Mouse (Mus musculus) G1E (cell line): ENCODE measurements around the gene Mapk8ip3.

ENCODE experiments used
- CTCF ChIP-seq: IDR thresholded peaks from 2 replicates; pipeline ENCODE4 v1.5.1; 2012; ENCODE audit warnings: low read depth, low read length, inconsistent platforms, mixed read lengths
- GATA1 ChIP-seq: IDR thresholded peaks from 2 replicates; pipeline ENCODE4 v1.6.1; 2012; ENCODE audit warnings: borderline replicate concordance, low read length, inconsistent platforms, mixed read lengths
- POLR2AphosphoS5 ChIP-seq: IDR thresholded peaks from 2 replicates; pipeline ENCODE4 v1.6.1; 2012; ENCODE audit warnings: low read depth, low read length, inconsistent platforms; ENCODE audit not compliant: insufficient replicate concordance
- TAL1 ChIP-seq: conservative IDR thresholded peaks from 2 replicates; pipeline ENCODE4 v1.6.1; 2012; ENCODE audit warnings: low read depth, low read length, inconsistent platforms, mixed read lengths

DNA sequence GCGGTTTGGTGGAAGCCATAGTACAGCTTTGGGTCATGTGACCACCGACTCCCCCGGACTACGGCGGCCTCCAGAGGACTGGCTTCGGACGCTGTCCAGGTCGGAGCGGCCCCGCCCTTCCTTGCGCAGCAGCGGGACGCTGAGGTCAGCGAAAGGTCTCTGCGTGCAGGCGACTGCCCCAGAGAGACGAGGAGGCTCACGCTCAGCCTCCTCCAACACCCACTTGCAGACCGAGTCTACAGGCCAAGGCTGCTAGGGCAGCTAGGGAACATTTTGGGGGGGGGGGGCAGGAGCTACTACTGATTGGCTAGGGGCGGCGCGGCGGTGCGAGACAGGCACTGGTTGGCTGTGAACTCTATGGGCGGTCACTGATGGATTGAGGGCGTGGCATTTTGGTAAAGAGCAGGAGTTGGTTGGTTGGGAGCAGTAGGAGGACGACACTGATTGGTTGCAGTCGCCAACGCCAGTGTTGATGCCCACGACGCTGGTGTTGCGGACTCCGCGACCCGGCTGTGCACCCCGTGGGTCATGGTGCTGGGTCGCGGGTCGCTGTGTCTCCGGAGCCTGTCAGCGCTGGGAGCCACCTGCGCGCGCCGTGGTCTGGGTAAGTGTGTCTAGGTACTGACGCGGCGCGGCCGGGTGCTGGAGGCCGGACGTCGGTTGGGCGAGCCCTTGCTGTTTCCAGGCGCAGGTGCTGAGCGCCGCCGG is 86.6 kb downstream of the Mapk8ip3 start, which contains the start of gene Fahd1:
- TF ChIP-seq CTCF (no peak), TAL1 (no peak), POLR2AphosphoS5 (no peak), GATA1 (no peak)
